Mouse (Mus musculus): ENCODE results near the gene Skap1.

GRCm38 (mm10) chr11:96678026-96678425 lies 213.6 kb downstream of the Skap1 start:
- TF ChIP-seq CTCF (conservative IDR thresholded peaks at IDR 0.05; ENCODE audit: low read length) (no peak), POU5F1 (IDR thresholded peaks at IDR 0.05; ENCODE audit: borderline replicate concordance, low read length) (no peak)

Data from E14TG2a.4 (cell line).